Mouse (Mus musculus): ENCODE results near the gene Ate1.

DNA sequence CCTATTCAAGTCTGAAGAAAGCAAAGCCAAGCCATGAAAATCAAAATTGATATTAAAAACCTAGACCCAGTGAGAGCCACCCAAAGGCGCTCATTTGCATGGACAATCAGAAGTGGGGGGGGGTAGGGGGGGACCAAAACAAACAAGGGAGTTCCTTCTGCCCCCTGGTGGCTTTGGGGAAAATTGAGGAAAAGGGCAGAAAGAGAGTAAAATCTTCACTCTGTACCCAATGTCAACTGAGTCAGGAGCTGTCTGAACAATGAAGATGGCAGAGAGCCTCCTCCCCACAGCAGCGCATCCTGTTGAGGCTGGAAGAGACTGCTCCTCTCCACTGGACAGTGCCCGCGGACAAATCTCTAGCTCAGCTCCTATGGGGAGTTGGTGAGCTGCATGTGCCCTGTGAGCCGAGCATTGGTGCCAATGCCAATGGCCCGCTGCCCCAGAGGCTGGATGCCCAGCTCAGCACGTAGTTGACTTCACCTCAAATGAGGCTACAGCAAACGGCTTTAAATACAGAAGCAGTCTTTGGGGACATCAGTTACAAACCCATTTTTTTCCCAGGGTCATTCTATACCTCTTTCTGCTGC, 139.3 kb downstream of the Ate1 start:
- TF ChIP-seq EP300 (IDR thresholded peaks at IDR 0.05; ENCODE audit: insufficient read depth, low read depth, low read length) (no peak), POLR2A (IDR thresholded peaks at IDR 0.05; ENCODE audit: insufficient read depth, low read depth, low read length) (no peak)

Measured in heart, adult 2 months (tissue).